Mouse (Mus musculus) testis, adult 2 months (tissue): ENCODE data around the gene Prr29. TPM values are rescaled to one million over a fixed set of nuclear protein-coding genes. Genes with fewer than 3 reads are reported as not detected.

Experiments used
- H3K27ac ChIP-seq: fragments of 200-500 bp; 2 replicates; pipeline ENCODE4 v1.5.1; 2012; ENCODE audit warnings: low read depth, low read length; ENCODE audit not compliant: control insufficient read depth, insufficient read depth
- H3K27me3 ChIP-seq: fragments of 200-500 bp; 2 replicates; pipeline ENCODE4 v1.6.1; 2012; ENCODE audit warnings: mild to moderate bottlenecking, low read length, moderate library complexity; ENCODE audit not compliant: control insufficient read depth, insufficient read depth
- H3K36me3 ChIP-seq: fragments of 200-500 bp; 2 replicates; pipeline ENCODE4 v1.6.1; 2012; ENCODE audit warnings: mild to moderate bottlenecking, low read length; ENCODE audit not compliant: control insufficient read depth, insufficient read depth
- H3K4me1 ChIP-seq: fragments of 200-500 bp; 2 replicates; pipeline ENCODE4 v1.6.1; 2012; ENCODE audit warnings: low read length; ENCODE audit not compliant: control insufficient read depth, insufficient read depth
- H3K4me3 ChIP-seq: fragments of 200-500 bp; 2 replicates; pipeline ENCODE4 v1.5.1; 2012; ENCODE audit warnings: low read depth, mild to moderate bottlenecking, low read length, moderate library complexity, mixed read lengths; ENCODE audit not compliant: control insufficient read depth
- CTCF ChIP-seq: fragments of 200-500 bp; IDR thresholded peaks from 2 replicates; pipeline ENCODE4 v1.5.1; 2012; ENCODE audit warnings: low read depth, mild to moderate bottlenecking, inconsistent platforms, low read length, moderate library complexity; ENCODE audit not compliant: control insufficient read depth, insufficient read depth, insufficient replicate concordance
- POLR2A ChIP-seq: fragments of 200-500 bp; IDR thresholded peaks from 2 replicates; pipeline ENCODE4 v1.6.1; 2012; ENCODE audit warnings: low read depth, mild to moderate bottlenecking, inconsistent platforms, low read length, moderate library complexity; ENCODE audit not compliant: control insufficient read depth
- polyA plus RNA-seq: library from polyadenylated mRNA; depleted of rRNA; stranded (reverse); fragments of >200 nt; gene quantifications from 2 replicates; pipeline ENCODE4 v1.2.3, GENCODE M21; 2012

Prr29 gene
- polyA plus RNA-seq, 1 experiment: 0.40 TPM

- no peaks in the 10 kb centered on the region for H3K4me1 ChIP-seq
- no peak overlapping the region for H3K27ac ChIP-seq
- H3K27me3 ChIP-seq: no peaks in the 10 kb centered on the region
- TF ChIP-seq POLR2A: no peak
- no peak for TF ChIP-seq CTCF
- no peaks in the 10 kb centered on the region for H3K36me3 ChIP-seq
- no peak overlapping the region for H3K4me3 ChIP-seq
Measured at GRCm38 (mm10) chr11:106340990-106341520, 24.2 kb upstream of the Prr29 start.

- Histone ChIP-seq H3K27me3 (no peaks in the 10 kb centered on the region), H3K27ac (no peak overlapping the region), H3K36me3 (no peaks in the 10 kb centered on the region), H3K4me1 (no peaks in the 10 kb centered on the region), H3K4me3 (no peak overlapping the region)
- TF ChIP-seq POLR2A (no peak), CTCF (no peak)
Measured at GRCm38 (mm10) chr11:106344910-106345309, 20.4 kb upstream of the Prr29 start.

GRCm38 (mm10) chr11:106349772-106350171 is 15.5 kb upstream of the Prr29 start:
- H3K36me3 ChIP-seq: no peaks in the 10 kb centered on the region
- H3K4me1 ChIP-seq: no peaks in the 10 kb centered on the region
- no peak overlapping the region for H3K27ac ChIP-seq
- no peak overlapping the region for H3K4me3 ChIP-seq
- TF ChIP-seq CTCF (no peak), POLR2A (no peak)
- no peaks in the 10 kb centered on the region for H3K27me3 ChIP-seq

- TF ChIP-seq POLR2A (no peak), CTCF (no peak)
- Histone ChIP-seq H3K27ac (no peak overlapping the region), H3K36me3 (no peaks in the 10 kb centered on the region)
Measured at GRCm38 (mm10) chr11:106350853-106351252, 14.4 kb upstream of the Prr29 start.

GRCm38 (mm10) chr11:106351253-106351652 is 14.0 kb upstream of the Prr29 start:
- H3K4me1 ChIP-seq: no peaks in the 10 kb centered on the region; the same call in 1 of the 2 replicates
- no peak for TF ChIP-seq CTCF
- TF ChIP-seq POLR2A: no peak
- H3K36me3 ChIP-seq: no peaks in the 10 kb centered on the region
- H3K27ac ChIP-seq: no peak overlapping the region
- H3K4me3 ChIP-seq: no peak overlapping the region
- H3K27me3 ChIP-seq: no peaks in the 10 kb centered on the region

More at GRCm38 (mm10) chr11:106350853-106351252, 14.4 kb upstream of the Prr29 start:
- no peaks in the 10 kb centered on the region for H3K27me3 ChIP-seq
- H3K4me1 ChIP-seq: no peaks in the 10 kb centered on the region; the same call in 1 of the 2 replicates
- H3K4me3 ChIP-seq: no peak overlapping the region

- H3K4me3 ChIP-seq: no peak overlapping the region
- no peak for TF ChIP-seq CTCF
- no peaks in the 10 kb centered on the region for H3K36me3 ChIP-seq
Measured at GRCm38 (mm10) chr11:106351941-106352340, 13.3 kb upstream of the Prr29 start.

GRCm38 (mm10) chr11:106353188-106353587 is 12.1 kb upstream of the Prr29 start, which contains the start of gene Scn4a:
Scn4a (minus strand) TSS chr11:106353288.
- TF ChIP-seq POLR2A: no peak
- no peak for TF ChIP-seq CTCF
- H3K27ac ChIP-seq: no peak within 1 kb of the TSS

More at GRCm38 (mm10) chr11:106351941-106352340, 13.3 kb upstream of the Prr29 start:
- Histone ChIP-seq H3K27ac (no peak overlapping the region), H3K4me1 (no peaks in the 10 kb centered on the region; the same call in 1 of the 2 replicates), H3K27me3 (no peaks in the 10 kb centered on the region)

GRCm38 (mm10) chr11:106354181-106354580 is 11.1 kb upstream of the Prr29 start:
- Histone ChIP-seq H3K36me3 (no peaks in the 10 kb centered on the region), H3K4me3 (no peak overlapping the region), H3K27me3 (no peaks in the 10 kb centered on the region), H3K27ac (no peak overlapping the region), H3K4me1 (no peaks in the 10 kb centered on the region; the same call in 1 of the 2 replicates)
- TF ChIP-seq POLR2A (no peak), CTCF (no peak)

More at GRCm38 (mm10) chr11:106353188-106353587, 12.1 kb upstream of the Prr29 start, which contains the start of gene Scn4a:
- H3K36me3 ChIP-seq: no peaks in the 10 kb centered on the region
- no peaks in the 10 kb centered on the region for H3K27me3 ChIP-seq
- no peaks in the 10 kb centered on the region; the same call in 1 of the 2 replicates for H3K4me1 ChIP-seq
- H3K4me3 ChIP-seq: no peak within 1 kb of the TSS
